Mouse (Mus musculus): ENCODE data around the gene Ntan1.

- no peak for TF ChIP-seq MAX (IDR thresholded peaks at IDR 0.05)
- no peak for TF ChIP-seq MYOD1 (IDR thresholded peaks at IDR 0.05; ENCODE audit: control insufficient read depth, insufficient read length, low read depth)
- no peak for TF ChIP-seq CTCF (IDR thresholded peaks at IDR 0.05; ENCODE audit: control insufficient read depth, insufficient read depth, insufficient read length)
- TF ChIP-seq USF1 (IDR thresholded peaks at IDR 0.05; ENCODE audit: low read depth): no peak
- no peak for TF ChIP-seq MYOG (IDR thresholded peaks at IDR 0.05; ENCODE audit: control insufficient read depth, extremely low read depth, insufficient read length)
- no peak for TF ChIP-seq CEBPB (IDR thresholded peaks at IDR 0.05; ENCODE audit: low read depth)
- TF ChIP-seq FOSL1 (IDR thresholded peaks at IDR 0.05; ENCODE audit: insufficient read depth, low read length, poor library complexity, severe bottlenecking): no peak
Measured at GRCm38 (mm10) chr16:13848310-13848709, 29.7 kb downstream of the Ntan1 start.
